Mouse (Mus musculus) neural tube, embryonic 15.5 days (tissue): ENCODE data around the gene Ugt2b34. TPM values are rescaled to one million over a fixed set of nuclear protein-coding genes. Genes with fewer than 3 reads are reported as not detected.
A peak's percentile ranks its signal among the peaks of the same experiment; 100 is the strongest.
"Not testable (repeated sequence)": the region's sequence is repeated elsewhere in the genome, so short reads cannot be mapped to it uniquely, and the experiment has no call there.

Source experiments
- ATAC-seq: fragments of 200-750 bp; cut with Nextera tagmentation; 2 replicates; pipeline ENCODE4 v1.8.0; 2017; ENCODE audit warnings: mild to moderate bottlenecking, moderate TSS enrichment, moderate library complexity; ENCODE audit not compliant: low FRiP score
- H3K27ac ChIP-seq: fragments of 300-500 bp; sonication (generic); replicated peaks from 2 replicates; pipeline ENCODE4 v1.5.1; 2015; ENCODE audit warnings: mild to moderate bottlenecking, inconsistent platforms
- H3K27me3 ChIP-seq: fragments of 300-500 bp; sonication (generic); replicated peaks from 2 replicates; pipeline ENCODE4 v1.6.1; 2015; ENCODE audit warnings: inconsistent platforms
- H3K36me3 ChIP-seq: fragments of 300-500 bp; sonication (generic); 2 replicates; pipeline ENCODE4 v1.6.1; 2015; ENCODE audit warnings: inconsistent platforms
- H3K4me1 ChIP-seq: fragments of 300-500 bp; sonication (generic); 2 replicates; pipeline ENCODE4 v1.6.1; 2015; ENCODE audit warnings: inconsistent platforms
- H3K4me2 ChIP-seq: fragments of 300-500 bp; sonication (generic); 2 replicates; pipeline ENCODE4 v1.6.1; 2015; ENCODE audit warnings: inconsistent platforms, mild to moderate bottlenecking, moderate library complexity
- H3K4me3 ChIP-seq: fragments of 300-500 bp; sonication (generic); replicated peaks from 2 replicates; pipeline ENCODE4 v1.5.1; 2015; ENCODE audit warnings: mild to moderate bottlenecking, inconsistent platforms
- H3K9ac ChIP-seq: fragments of 300-500 bp; sonication (generic); replicated peaks from 2 replicates; pipeline ENCODE4 v1.6.1; 2015; ENCODE audit warnings: mild to moderate bottlenecking, inconsistent platforms
- H3K9me3 ChIP-seq: fragments of 300-500 bp; sonication (generic); replicated peaks from 2 replicates; pipeline ENCODE4 v1.6.1; 2016; ENCODE audit warnings: inconsistent platforms
- WGBS: fragments of 180-500 bp; shearing (Covaris S2); methylation state at CpG from one replicate; pipeline ENCODE4 v1.1.7; 2015; ENCODE audit warnings: mixed read lengths; 5-methylcytosine and 5-hydroxymethylcytosine counted together
- polyA plus RNA-seq: library from polyadenylated mRNA; unstranded; fragments of >200 nt; fragmentation: Nextera tagmentation; extraction: Ambion mirVana; gene quantifications from 2 replicates; pipeline ENCODE4 v1.2.1, GENCODE M21; 2015

Gene Ugt2b34
- polyA plus RNA-seq, 1 experiment from 2014 or later: 0.06 TPM

DNA sequence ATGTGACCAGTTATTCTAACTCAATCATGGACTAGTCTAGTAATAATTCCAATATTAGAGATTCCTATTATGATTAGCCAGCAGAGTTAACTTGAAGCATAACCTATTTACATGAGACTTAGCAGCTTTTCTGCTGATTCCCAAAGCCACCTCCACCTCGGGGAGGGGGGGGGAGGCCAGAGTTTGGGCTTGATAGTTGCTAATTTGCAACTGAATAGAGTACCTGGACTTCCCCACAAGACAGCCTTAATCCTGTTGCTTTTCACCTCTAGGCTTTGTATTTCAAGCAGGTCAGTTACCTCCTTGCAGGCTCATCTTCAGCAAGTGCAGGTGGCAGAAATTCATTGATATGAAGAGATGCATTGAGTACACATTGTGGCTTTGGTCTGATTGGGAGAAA is 49.1 kb downstream of the Ugt2b34 start:
- ATAC-seq: no peak
- Histone ChIP-seq H3K4me2 (no peak overlapping the region), H3K36me3 (no peaks in the 10 kb centered on the region), H3K4me3 (no peak overlapping the region), H3K27ac (no peak overlapping the region), H3K4me1 (no peaks in the 10 kb centered on the region), H3K9me3 (no peaks in the 10 kb centered on the region), H3K27me3 (no peaks in the 10 kb centered on the region), H3K9ac (no peak overlapping the region)
- 10% methylated on average over 1 of the region's 1 CpGs for WGBS

DNA sequence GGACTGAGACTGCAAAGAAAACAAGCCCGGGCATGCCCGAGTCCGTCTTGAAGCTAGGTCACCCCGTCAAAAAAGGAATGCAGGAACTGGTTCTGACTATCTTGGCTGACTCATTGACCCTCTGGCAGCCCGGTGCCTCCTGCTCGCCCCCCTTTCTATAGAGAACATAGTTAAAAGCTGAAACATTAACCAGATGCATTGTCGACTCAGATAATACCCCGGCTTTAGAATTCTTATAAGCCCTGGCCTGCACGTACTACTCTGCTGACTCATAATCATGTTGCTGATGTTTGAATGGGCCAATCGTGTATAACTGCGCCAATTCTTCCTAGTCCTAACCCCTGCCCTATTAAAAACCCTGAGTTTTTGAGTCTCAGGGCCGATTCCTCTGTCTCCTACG is 50.2 kb downstream of the Ugt2b34 start:
- not testable (repeated sequence) for H3K27ac ChIP-seq, H3K9ac ChIP-seq, H3K27me3 ChIP-seq, ATAC-seq, H3K4me1 ChIP-seq, H3K4me2 ChIP-seq, H3K4me3 ChIP-seq, H3K36me3 ChIP-seq, H3K9me3 ChIP-seq
- 70% methylated on average over 13 of the region's 13 CpGs for WGBS

DNA sequence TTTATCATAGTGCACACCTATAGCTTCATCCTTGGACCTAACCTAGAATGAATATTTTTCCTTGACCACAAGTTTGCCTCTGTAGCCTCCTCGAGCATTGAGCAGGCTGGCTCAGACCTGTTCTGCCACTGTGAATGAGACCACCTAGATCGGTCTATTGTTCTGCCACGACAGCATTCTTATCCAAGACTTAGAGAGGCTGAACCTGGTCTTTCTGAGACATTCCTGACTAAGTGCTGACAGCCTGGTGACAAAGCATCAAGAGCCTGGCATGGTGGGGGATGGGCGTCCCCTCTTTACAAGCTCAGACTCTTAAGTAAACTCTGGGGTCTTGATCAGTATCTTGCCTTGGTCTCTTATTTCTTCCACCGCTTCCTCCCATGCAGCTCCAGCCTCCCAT is 55.1 kb downstream of the Ugt2b34 start:
- H3K4me3 ChIP-seq: no peak overlapping the region
- 67% methylated on average over 5 of the region's 5 CpGs for WGBS
- H3K36me3 ChIP-seq: no peaks in the 10 kb centered on the region

DNA sequence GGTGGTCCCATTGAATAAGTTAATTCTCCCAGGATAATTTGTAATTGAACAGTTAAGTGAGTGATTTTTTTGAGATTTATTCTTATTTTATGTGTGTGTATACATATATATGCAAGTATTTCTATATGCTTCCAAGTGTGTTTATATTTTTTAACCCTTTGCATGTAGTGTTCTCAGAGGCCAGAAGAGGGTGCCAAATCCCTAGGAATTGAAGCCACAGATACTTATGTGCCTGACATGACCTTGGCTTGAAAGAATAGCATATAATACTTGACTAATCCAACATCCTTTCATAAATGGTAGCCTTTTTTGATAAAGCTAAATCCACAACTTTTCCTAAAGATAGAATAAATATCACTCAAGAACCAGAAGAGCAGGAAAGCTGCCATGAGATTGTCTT is 56.6 kb downstream of the Ugt2b34 start:
- ATAC-seq: peak; percentile 47; the same call in 1 of the 2 replicates
- no peak overlapping the region for H3K9ac ChIP-seq

More for the DNA sequence above, 55.1 kb downstream of the Ugt2b34 start:
- no peak overlapping the region for H3K27ac ChIP-seq
- H3K9me3 ChIP-seq: no peaks in the 10 kb centered on the region
- no peak for ATAC-seq
- no peak overlapping the region for H3K4me2 ChIP-seq
- no peaks in the 10 kb centered on the region for H3K27me3 ChIP-seq
- no peak overlapping the region for H3K9ac ChIP-seq
- no peaks in the 10 kb centered on the region for H3K4me1 ChIP-seq

DNA sequence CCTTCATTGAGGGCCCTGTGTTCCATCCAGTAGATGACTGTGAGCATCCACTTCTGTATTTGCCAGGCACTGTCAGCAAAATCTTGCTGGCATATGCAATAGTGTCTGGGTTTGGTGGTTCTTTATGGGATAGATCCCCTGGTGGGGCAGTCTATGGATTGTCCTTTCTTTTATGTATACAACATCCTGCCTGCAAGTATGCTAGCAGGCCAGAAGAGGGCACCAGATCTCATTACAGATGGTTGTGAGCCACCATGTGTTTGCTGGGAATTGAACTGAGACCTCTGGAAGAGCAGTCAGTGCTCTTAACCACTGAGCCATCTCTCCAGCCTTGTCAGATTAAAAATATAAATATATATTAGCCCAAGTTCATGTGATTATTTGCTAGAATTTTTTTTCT is 65.5 kb downstream of the Ugt2b34 start:
- H3K36me3 ChIP-seq, H3K4me2 ChIP-seq, H3K9ac ChIP-seq, H3K9me3 ChIP-seq, H3K4me3 ChIP-seq, H3K27ac ChIP-seq, H3K4me1 ChIP-seq, H3K27me3 ChIP-seq, ATAC-seq: not testable (repeated sequence)

More for the DNA sequence above, 56.6 kb downstream of the Ugt2b34 start:
- Histone ChIP-seq H3K4me1 (no peaks in the 10 kb centered on the region), H3K4me3 (no peak overlapping the region), H3K9me3 (no peaks in the 10 kb centered on the region), H3K36me3 (no peaks in the 10 kb centered on the region), H3K4me2 (no peak overlapping the region), H3K27me3 (no peaks in the 10 kb centered on the region), H3K27ac (no peak overlapping the region)

DNA sequence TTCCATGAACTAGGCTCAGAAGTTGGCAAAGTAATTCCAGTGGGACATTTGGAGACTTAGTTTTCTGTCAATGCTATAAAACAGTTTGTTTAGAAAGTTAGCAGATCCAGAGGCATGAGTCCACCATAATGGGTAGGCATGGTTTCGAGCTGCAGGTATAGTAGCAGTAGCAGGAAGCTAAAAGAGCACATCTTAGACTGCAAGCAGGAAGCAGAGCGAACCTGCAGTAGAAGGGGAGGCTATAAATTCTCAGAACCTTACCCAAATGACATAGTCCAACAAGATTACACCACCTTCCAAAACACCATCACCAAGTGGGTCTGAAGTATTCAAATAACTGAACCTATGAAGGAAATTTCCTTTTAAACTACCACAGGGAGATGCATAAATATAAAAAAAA is 66.5 kb downstream of the Ugt2b34 start:
- Histone ChIP-seq H3K4me3 (no peak overlapping the region), H3K27ac (no peak overlapping the region), H3K36me3 (peaks cover 17% of the 10 kb centered on the region), H3K9me3 (no peaks in the 10 kb centered on the region), H3K4me2 (no peak overlapping the region), H3K9ac (no peak overlapping the region), H3K27me3 (no peaks in the 10 kb centered on the region), H3K4me1 (no peaks in the 10 kb centered on the region)
- no peak for ATAC-seq
- 96% methylated on average over 2 of the region's 2 CpGs for WGBS

Other genes starting within 250 kb of the Ugt2b34 start
- gene Tmprss11b, start 230.6 kb downstream of the Ugt2b34 start, polyA plus RNA-seq: not detected in 2 replicates
- not detected in 2 replicates for gene Tmprss11e, start 161.1 kb downstream of the Ugt2b34 start, polyA plus RNA-seq
- gene Ythdc1, start 102.7 kb downstream of the Ugt2b34 start, polyA plus RNA-seq: 31.5 and 34.1 TPM in 2 replicates
- not detected in 2 replicates for gene Ugt2b1, start 19.6 kb upstream of the Ugt2b34 start, polyA plus RNA-seq
- 0.06 TPM in 1 of 2 replicates, not detected in the other for gene Ugt2b35, start 93.9 kb upstream of the Ugt2b34 start, polyA plus RNA-seq
- 0.20 and 2.4 TPM in 2 replicates for gene Ugt2b36, start 185.6 kb upstream of the Ugt2b34 start, polyA plus RNA-seq
- gene Ugt2b5, start 233.4 kb upstream of the Ugt2b34 start, polyA plus RNA-seq: 4.0 TPM in 1 of 2 replicates, not detected in the other